Mouse (Mus musculus) bone marrow macrophage, adult 2 months (primary cell): Measurements from ENCODE around the gene Runx1. TPM values are rescaled to one million over a fixed set of nuclear protein-coding genes. Genes with fewer than 3 reads are reported as not detected.

Experiments
- H3K27ac ChIP-seq: 2 replicates; pipeline ENCODE4 v1.5.1; 2012; ENCODE audit warnings: low read depth, low read length; ENCODE audit not compliant: insufficient read depth
- H3K4me1 ChIP-seq: 2 replicates; pipeline ENCODE4 v1.6.1; 2012; ENCODE audit warnings: low read length; ENCODE audit not compliant: control insufficient read depth, insufficient read depth
- H3K4me3 ChIP-seq: 2 replicates; pipeline ENCODE4 v1.5.1; 2012; ENCODE audit warnings: mild to moderate bottlenecking, low read length, moderate library complexity; ENCODE audit not compliant: insufficient read depth
- CTCF ChIP-seq: IDR thresholded peaks from 2 replicates; pipeline ENCODE4 v1.5.1; 2012; ENCODE audit warnings: low read depth, mild to moderate bottlenecking, low read length, moderate library complexity
- POLR2A ChIP-seq: IDR thresholded peaks from 2 replicates; pipeline ENCODE4 v1.6.1; 2012; ENCODE audit warnings: mild to moderate bottlenecking, low read depth, low read length, borderline replicate concordance
- polyA plus RNA-seq: library from polyadenylated mRNA; stranded (reverse); fragments of >200 nt; gene quantifications from 2 replicates; pipeline ENCODE4 v1.2.4, GENCODE M21; 2012; ENCODE audit not compliant: missing spikeins, insufficient read depth, insufficient read length

Gene Runx1
- polyA plus RNA-seq, 1 experiment, result 103 TPM

DNA sequence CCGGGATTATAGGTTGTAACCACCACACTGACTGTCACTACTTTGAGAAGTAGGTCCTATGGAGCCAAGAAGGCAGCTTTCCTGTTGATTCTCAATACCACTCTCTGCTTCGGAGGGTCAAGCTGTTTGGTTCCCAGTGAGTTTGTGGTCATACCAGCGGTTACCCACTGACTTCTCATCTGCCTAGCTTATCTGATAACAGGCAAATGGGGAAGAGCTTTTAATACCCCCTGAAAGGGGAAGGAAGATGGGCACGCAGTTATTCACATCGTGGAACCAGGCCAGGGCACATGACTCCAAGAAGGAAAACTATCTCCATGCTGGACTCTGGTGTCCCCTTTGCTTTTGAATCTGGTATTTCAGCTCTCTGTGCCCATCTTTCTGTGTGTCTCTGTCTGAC, 25.1 kb downstream of the Runx1 start:
- Histone ChIP-seq H3K4me3 (peak overlapping the region; percentile 24), H3K4me1 (peaks cover 41% of the 10 kb centered on the region), H3K27ac (peak overlapping the region; percentile 94)
- TF ChIP-seq POLR2A, result no peak
- no peak for TF ChIP-seq CTCF

DNA sequence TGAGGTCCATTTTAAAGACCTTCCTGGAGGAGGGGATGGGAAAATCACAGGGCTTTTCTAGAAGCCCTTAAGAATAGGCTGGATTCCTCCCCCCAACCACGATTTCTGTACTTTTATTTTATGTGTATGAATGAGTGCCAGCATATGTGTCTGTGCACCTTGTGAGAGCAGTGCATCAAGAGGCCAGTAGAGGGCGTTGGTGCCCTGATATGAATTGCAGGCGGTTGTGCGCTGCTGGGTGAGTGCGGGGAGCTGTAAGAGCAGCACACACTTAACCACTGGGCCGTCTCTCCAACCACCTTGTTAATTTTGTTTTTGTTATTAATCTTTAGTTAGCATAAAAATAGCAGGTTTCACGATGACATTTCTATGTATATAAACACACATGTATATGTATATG, 26.0 kb downstream of the Runx1 start:
- Histone ChIP-seq H3K4me3 (no peak overlapping the region), H3K4me1 (peaks cover 41% of the 10 kb centered on the region), H3K27ac (no peak overlapping the region; the same call in 1 of the 2 replicates)
- TF ChIP-seq CTCF, result peak; percentile 42; the same call in 1 of the 2 replicates
- TF ChIP-seq POLR2A, result no peak

DNA sequence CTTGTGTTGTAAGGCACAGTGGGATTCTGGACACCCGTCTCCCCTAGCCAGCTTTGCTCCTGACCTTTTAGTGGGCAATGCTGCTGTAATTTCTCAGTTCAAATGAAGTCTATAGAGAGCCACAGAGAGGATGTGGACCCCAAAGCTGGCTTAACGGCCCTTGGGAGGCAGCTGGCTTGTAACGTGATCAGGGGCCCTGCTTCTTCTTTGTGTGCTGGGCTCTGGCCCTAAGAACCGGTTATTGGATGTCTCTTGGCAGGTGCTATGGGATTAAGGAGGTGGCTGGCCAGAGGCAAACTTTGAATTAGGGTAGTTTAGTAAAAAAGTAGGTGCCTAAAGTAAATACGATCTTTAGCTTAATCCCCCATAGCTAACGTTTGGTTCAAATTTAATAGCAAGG, 31.8 kb downstream of the Runx1 start:
- H3K4me1 ChIP-seq, result peaks cover 16% of the 10 kb centered on the region

GRCm38 (mm10) chr16:92793741-92794140, 32.2 kb downstream of the Runx1 start:
- Histone ChIP-seq H3K4me1 (peaks cover 20% of the 10 kb centered on the region), H3K4me3 (no peak overlapping the region), H3K27ac (no peak overlapping the region)
- no peak for TF ChIP-seq POLR2A
- TF ChIP-seq CTCF, result no peak

More for the DNA sequence above, 31.8 kb downstream of the Runx1 start:
- TF ChIP-seq POLR2A (no peak), CTCF (no peak)
- no peak overlapping the region for H3K27ac ChIP-seq
- no peak overlapping the region for H3K4me3 ChIP-seq

GRCm38 (mm10) chr16:92792905-92793304, 33.0 kb downstream of the Runx1 start:
- H3K4me1 ChIP-seq, result peaks cover 28% of the 10 kb centered on the region
- no peak overlapping the region for H3K4me3 ChIP-seq
- H3K27ac ChIP-seq, result no peak overlapping the region
- TF ChIP-seq POLR2A (no peak), CTCF (no peak)

- Histone ChIP-seq H3K4me3 (no peak overlapping the region), H3K4me1 (peaks cover 42% of the 10 kb centered on the region), H3K27ac (no peak overlapping the region)
- TF ChIP-seq POLR2A, result no peak
- TF ChIP-seq CTCF, result no peak
These were observed 35.3 kb downstream of the Runx1 start for GRCm38 (mm10) chr16:92790601-92791000.

DNA sequence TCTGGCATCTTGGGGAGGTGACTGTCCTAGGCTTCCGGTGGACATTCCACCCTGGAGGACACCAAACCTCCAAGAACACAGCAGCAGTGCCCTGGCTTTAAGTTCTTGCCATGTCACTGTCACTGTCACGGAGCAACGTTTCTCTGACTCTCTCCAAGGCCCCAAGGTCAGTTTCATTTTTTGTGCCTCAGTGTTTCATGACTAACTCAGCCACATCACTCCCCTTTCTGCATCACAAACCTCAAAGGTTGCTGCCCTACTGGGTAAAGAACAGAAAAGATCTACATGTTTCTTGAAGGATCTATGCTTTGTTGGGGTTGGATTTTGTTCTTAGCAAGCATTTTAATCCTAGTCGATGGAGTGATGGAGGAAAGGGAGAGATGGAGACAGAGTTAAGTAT, 36.1 kb downstream of the Runx1 start:
- no peak overlapping the region for H3K27ac ChIP-seq
- TF ChIP-seq POLR2A, result no peak
- no peak for TF ChIP-seq CTCF
- peaks cover 49% of the 10 kb centered on the region for H3K4me1 ChIP-seq
- H3K4me3 ChIP-seq, result no peak overlapping the region

DNA sequence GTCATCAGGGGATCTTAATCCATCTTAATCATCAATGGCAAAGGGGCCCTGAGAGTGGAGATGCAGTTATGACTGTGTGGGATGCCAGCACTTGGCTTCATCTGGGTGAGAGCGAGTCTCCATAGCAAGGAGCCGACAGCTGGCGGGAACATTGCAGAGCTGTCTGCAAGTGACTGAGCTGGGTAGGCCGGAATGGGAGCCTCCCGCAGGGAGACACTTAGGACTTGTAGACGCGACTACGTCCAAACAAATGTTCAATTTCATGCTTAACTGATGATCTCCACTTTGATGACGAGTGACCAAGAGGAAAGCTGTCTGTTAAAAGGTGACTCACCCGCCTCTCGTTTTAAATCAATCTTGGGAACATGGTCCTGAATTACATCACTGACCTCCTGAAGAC, 37.5 kb downstream of the Runx1 start:
- H3K4me1 ChIP-seq, result peaks cover 62% of the 10 kb centered on the region
- H3K4me3 ChIP-seq, result no peak overlapping the region
- no peak for TF ChIP-seq CTCF
- no peak for TF ChIP-seq POLR2A
- no peak overlapping the region for H3K27ac ChIP-seq

DNA sequence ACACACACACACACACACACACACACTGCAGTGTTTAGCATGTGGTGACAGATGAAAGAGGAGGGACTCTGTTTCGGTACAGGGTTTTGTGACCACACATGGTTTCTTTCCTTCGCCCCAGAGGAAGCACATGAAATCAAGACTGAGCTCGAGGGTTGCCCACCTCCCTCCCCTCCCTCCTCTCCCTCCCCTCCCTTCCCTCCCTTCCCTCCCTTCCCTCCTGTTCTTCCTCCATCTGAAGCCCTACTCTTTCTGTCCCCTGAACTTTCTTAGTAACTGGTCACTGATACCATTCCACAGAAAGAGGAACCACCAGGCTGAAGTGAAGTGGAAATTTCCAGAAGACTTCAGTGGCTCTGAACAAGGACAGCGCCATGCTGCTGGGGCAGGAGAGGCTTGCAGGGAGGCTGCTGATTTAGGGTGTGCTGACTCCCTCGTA, 39.0 kb downstream of the Runx1 start:
- H3K4me3 ChIP-seq, result no peak overlapping the region
- no peak for TF ChIP-seq POLR2A
- TF ChIP-seq CTCF, result no peak
- peaks cover 75% of the 10 kb centered on the region for H3K4me1 ChIP-seq
- H3K27ac ChIP-seq, result peak overlapping the region; percentile 75

- Histone ChIP-seq H3K27ac (peak overlapping the region; percentile 75), H3K4me3 (no peak overlapping the region), H3K4me1 (peaks cover 77% of the 10 kb centered on the region)
- TF ChIP-seq CTCF (no peak), POLR2A (no peak)
These were observed 39.6 kb downstream of the Runx1 start for GRCm38 (mm10) chr16:92786276-92786882.

GRCm38 (mm10) chr16:92783651-92784131, 42.3 kb downstream of the Runx1 start:
- Histone ChIP-seq H3K4me1 (peaks cover 81% of the 10 kb centered on the region), H3K4me3 (no peak overlapping the region), H3K27ac (no peak overlapping the region)
- TF ChIP-seq CTCF, result no peak
- TF ChIP-seq POLR2A, result no peak
